In the genomic region with DNA sequence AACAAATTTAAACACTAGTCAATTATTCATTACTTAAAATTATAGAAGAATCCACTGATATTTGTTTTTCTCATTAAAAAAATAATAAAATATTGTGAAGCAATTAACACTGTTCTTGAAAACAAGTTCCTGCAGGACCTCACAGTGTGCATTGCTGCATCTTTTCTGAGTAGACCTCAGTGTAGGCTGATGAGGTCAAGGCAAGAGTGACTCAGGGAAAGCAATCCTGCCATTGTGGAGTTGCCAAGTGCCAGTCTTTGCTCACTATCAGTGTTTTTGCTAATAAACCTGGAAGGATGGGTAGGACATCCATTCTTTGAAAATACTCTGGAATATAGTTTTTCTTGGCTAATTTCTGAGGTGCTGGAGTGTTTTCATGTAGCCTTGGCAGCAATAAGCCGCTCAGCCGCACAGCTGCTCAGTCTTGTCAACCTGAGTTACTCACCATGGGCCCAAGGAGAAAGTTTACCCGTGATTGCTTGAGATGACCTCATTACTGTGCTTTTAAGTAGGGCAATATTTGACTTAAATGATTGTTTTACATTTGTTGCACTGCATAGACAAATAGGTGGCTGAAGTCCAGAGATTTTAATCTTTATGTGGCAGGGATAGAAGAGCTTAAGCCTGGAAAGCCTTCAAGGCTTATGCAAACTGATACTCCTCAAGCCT, we compare ENCODE assay signal across 11 mouse cellular contexts.
DNase-seq lines count a peak whose midpoint lies in the region; ATAC-seq and TF ChIP-seq lines count a peak whose summit lies in the region.
"Had no signal": no experiment of that assay in that cellular context is flagged by ENCODE, and none has a peak within 500 bp of the region (broad histone marks: within the 10 kb centered on the region; RNA-seq: fewer than 3 reads in every experiment).

No protein-coding gene starts in this region.

- 52% methylated on average over 3 of the region's 3 CpGs for WGBS in kidney, adult 2 months
- 15% methylated on average over 3 of the region's 3 CpGs for WGBS in stomach, postnatal 0 days
- WGBS in hindbrain, embryonic 14.5 days, result 79% methylated on average over 3 of the region's 3 CpGs

- H3K9ac ChIP-seq in stomach, postnatal 0 days (ENCODE audit: low read length), result no peak overlapping the region
- H3K9ac ChIP-seq in hindbrain, embryonic 14.5 days, result no peak overlapping the region
- H3K9ac ChIP-seq: forebrain, embryonic 13.5 days had no signal

- TF ChIP-seq POLR2A in kidney, adult 2 months (IDR thresholded peaks at IDR 0.05; ENCODE audit: low read depth, low read length), result no peak

- no peak overlapping the region for H3K27ac ChIP-seq in kidney, adult 2 months (ENCODE audit: insufficient read depth, low read depth, low read length)
- H3K27ac ChIP-seq in stomach, postnatal 0 days (replicated peaks), result no peak overlapping the region
- H3K27ac ChIP-seq in hindbrain, embryonic 14.5 days, result no peak overlapping the region
- H3K27ac ChIP-seq: forebrain, embryonic 13.5 days; hindbrain, embryonic 10.5 days had no signal

- no peaks in the 10 kb centered on the region for H3K36me3 ChIP-seq in kidney, adult 2 months (ENCODE audit: control insufficient read depth, insufficient read depth, low read length)
- no peaks in the 10 kb centered on the region for H3K36me3 ChIP-seq in stomach, postnatal 0 days (ENCODE audit: control insufficient read depth, insufficient read depth, low read length)
- no peaks in the 10 kb centered on the region for H3K36me3 ChIP-seq in hindbrain, embryonic 14.5 days (replicated peaks; ENCODE audit: control insufficient read depth, insufficient read depth)
- H3K36me3 ChIP-seq: hindbrain, embryonic 10.5 days had no signal

- no peak for TF ChIP-seq EP300 in stomach, postnatal 0 days (optimal IDR thresholded peaks at IDR 0.05)

- DNase-seq in kidney, adult 2 months, result peak; percentile 10
- no peak for DNase-seq in kidney, postnatal 4 days
- DNase-seq in urinary bladder, postnatal 14 days (ENCODE audit: low spot score), result peak; percentile 18
- DNase-seq in urinary bladder, postnatal 10 days (ENCODE audit: low spot score), result no peak
- peak; percentile 33 for DNase-seq in fat pad, adult 2 months (ENCODE audit: extremely low read depth, low read depth, low spot score)
- peak; percentile 43 for DNase-seq in stomach, postnatal 0 days (ENCODE audit: low spot score)
- DNase-seq in hindbrain, embryonic 14.5 days (ENCODE audit: low spot score), result no peak
- DNase-seq: lung, adult 18-20 months; thymus, postnatal 36 days had no signal

- no peak overlapping the region for H3K4me2 ChIP-seq in stomach, postnatal 0 days (replicated peaks; ENCODE audit: low read depth)
- H3K4me2 ChIP-seq in hindbrain, embryonic 14.5 days (replicated peaks), result no peak overlapping the region
- H3K4me2 ChIP-seq: forebrain, embryonic 13.5 days had no signal

- no peak for TF ChIP-seq CTCF in kidney, adult 2 months (conservative IDR thresholded peaks at IDR 0.05; ENCODE audit: insufficient read depth, insufficient read length, low read depth, low read length)
- no peak for TF ChIP-seq CTCF in stomach, postnatal 0 days (IDR thresholded peaks at IDR 0.05; ENCODE audit: low read depth)

- no peak overlapping the region for H3K4me3 ChIP-seq in kidney, adult 2 months (ENCODE audit: insufficient read depth, low read depth, low read length)
- H3K4me3 ChIP-seq in stomach, postnatal 0 days (ENCODE audit: low read depth, low read length), result no peak overlapping the region
- H3K4me3 ChIP-seq in hindbrain, embryonic 14.5 days (replicated peaks; ENCODE audit: low read length), result no peak overlapping the region
- H3K4me3 ChIP-seq: forebrain, embryonic 13.5 days; hindbrain, embryonic 10.5 days had no signal

- H3K9me3 ChIP-seq in stomach, postnatal 0 days (ENCODE audit: control insufficient read depth, low read length), result no peaks in the 10 kb centered on the region
- H3K9me3 ChIP-seq in hindbrain, embryonic 14.5 days (ENCODE audit: control insufficient read depth, low read length), result no peaks in the 10 kb centered on the region
- H3K9me3 ChIP-seq: forebrain, embryonic 13.5 days; hindbrain, embryonic 10.5 days had no signal

- H3K4me1 ChIP-seq in kidney, adult 2 months (ENCODE audit: control insufficient read depth, insufficient read depth, low read length), result no peaks in the 10 kb centered on the region
- no peaks in the 10 kb centered on the region for H3K4me1 ChIP-seq in stomach, postnatal 0 days (replicated peaks; ENCODE audit: control insufficient read depth, insufficient read depth)
- H3K4me1 ChIP-seq in hindbrain, embryonic 14.5 days (replicated peaks; ENCODE audit: control insufficient read depth, insufficient read depth, low read length), result no peaks in the 10 kb centered on the region
- H3K4me1 ChIP-seq: forebrain, embryonic 13.5 days; hindbrain, embryonic 10.5 days had no signal

- no peaks in the 10 kb centered on the region for H3K27me3 ChIP-seq in kidney, adult 2 months (replicated peaks; ENCODE audit: control insufficient read depth, insufficient read depth, low read length)
- no peaks in the 10 kb centered on the region for H3K27me3 ChIP-seq in stomach, postnatal 0 days (ENCODE audit: control insufficient read depth, insufficient read depth, low read length)
- no peaks in the 10 kb centered on the region for H3K27me3 ChIP-seq in hindbrain, embryonic 14.5 days (ENCODE audit: control insufficient read depth, insufficient read depth, low read length)
- H3K27me3 ChIP-seq: forebrain, embryonic 13.5 days had no signal

- peak; percentile 98 for ATAC-seq in stomach, postnatal 0 days (ENCODE audit: low FRiP score, low TSS enrichment)
- no peak for ATAC-seq in hindbrain, embryonic 14.5 days (ENCODE audit: low FRiP score)
- ATAC-seq: forebrain, embryonic 13.5 days had no signal

Comparison
In these comparisons a context has a peak if more than half of its experiments do, and no peak if none do; other contexts are left out.
1. DNase-seq: peak in kidney, adult 2 months (single experiment), urinary bladder, postnatal 14 days (single experiment), fat pad, adult 2 months (single experiment) and stomach, postnatal 0 days (single experiment); none in kidney, postnatal 4 days (0 of 2), urinary bladder, postnatal 10 days (single experiment) and hindbrain, embryonic 14.5 days (single experiment).